Mouse (Mus musculus) T-helper 17 cell (primary cell): ENCODE data around the gene Brip1.

Experiments
- in situ Hi-C, 2 experiments: fragments of 300-600 bp; cut with MboI, MseI; formaldehyde crosslinking; loops; 1 replicate in 1 of 2; 2 replicates in 1 of 2; pipeline ENCODE4 v1.15.1; 2025; ENCODE audit warnings: high pct_unique_total_duplicates in 2 of 2

Brip1 gene

DNA sequence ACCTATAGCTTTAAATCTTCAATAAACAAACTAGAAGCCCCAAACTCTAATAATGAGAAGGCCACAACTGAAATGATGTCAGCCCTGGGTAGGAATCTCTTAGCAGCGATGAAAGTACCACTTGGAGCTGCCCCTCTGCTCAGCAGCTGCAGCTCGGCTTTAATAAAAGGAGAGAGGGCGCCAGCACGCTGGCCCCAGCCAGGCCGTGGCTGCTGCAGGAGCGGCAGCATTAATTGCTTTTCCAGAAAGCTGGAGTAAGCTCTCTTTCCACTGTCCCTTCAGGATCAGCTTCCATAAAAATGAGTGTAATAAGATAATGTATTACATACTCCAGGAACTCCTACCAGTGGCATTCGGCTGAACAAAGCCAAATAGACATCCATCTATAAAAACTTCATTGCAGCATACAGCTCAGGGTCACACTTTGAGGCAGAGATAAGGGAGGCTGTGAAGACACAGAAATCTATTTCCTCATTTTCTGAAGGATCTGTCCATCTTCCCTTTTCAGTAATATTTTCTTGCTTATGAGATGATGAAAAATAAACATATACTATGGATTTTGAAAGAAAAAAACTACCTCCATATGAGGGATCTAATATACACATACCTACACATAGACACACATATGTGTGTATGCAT lies 174.3 kb downstream of the Brip1 start:
- in situ Hi-C loops: no loop called here

DNA sequence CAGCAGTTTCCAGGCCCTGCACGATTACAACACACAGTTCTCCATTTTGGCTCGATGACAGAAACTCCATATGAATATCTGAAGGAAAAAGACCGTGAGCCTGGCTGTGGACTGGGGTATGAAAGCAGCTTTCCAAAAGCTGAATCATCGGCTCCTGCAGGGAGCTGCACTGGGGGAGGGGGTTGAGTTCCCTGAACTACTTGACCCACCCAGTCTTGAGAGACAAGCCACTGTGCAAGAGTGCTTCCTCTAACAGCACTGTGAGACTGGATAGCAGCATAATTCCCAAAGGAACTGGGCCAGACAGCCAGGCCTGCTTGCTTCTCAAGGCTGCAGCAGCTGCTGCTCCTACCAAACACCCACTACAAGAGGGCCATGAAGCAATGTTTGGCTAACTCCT lies 178.6 kb downstream of the Brip1 start:
- in situ Hi-C loops: loop anchor here in 1 of 2 experiments (5.0 kb wide), 1 partner anchor 70 kb away; no protein-coding TSS in a partner anchor

DNA sequence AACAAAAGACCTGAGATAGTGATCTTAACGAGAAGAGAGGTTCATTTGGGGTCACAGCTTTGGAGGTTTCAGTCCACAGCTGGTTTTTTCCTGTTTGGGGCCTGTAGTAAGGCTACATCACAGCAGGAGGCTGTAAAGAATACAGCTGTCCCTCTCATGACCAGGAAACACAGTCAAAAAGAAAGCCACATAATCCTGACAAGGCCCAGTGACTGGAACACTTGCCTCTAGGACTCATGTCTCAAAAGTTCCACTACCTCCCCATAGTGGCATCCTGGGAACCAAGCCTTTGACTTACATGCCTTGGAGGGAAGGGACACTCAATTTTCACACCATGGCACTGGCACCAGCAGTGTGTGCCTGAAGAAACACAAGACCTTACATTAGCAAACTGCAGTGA lies 181.0 kb downstream of the Brip1 start:
- in situ Hi-C loops: loop anchor here in 1 of 2 experiments (5.0 kb wide), 1 partner anchor 68 kb away; no protein-coding TSS in a partner anchor

DNA sequence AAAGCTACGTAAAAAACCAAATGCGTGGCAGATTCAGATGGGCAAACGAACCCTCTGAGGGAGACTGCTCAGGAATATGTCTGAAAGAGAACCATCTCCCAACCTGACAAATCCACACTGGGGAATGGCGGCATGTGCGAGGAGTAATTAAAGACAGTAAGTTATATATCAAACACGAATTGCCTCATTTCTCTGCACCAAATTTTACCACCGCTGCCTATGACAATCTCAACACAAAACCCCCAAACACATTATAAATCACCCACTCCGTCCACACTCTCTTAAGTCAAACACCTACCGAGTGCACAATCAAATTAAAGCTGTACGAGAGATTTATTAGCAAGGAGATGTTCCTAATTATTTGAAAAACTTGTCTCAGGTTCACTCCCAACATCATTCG lies 184.8 kb downstream of the Brip1 start:
- in situ Hi-C loops: no loop called here

DNA sequence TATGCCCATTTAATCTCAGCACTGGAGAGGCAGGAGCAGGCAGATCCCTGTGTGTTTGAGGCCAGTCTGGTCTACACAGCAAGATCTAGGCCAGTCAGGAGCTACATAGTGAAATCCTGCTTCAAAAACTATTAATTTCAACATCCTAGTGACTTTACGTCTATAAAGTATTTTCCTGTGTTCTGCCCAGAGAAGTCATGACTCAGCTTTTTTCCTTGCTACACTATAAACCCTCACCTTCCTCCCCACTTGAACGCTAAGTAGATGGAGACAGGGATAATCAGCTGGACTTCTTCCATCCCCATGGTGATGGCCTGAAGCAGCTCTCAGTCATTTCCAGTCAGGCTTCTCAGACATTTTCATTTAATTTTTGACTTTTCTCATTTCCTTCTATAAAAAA lies 187.9 kb downstream of the Brip1 start:
- in situ Hi-C loops: no loop called here

DNA sequence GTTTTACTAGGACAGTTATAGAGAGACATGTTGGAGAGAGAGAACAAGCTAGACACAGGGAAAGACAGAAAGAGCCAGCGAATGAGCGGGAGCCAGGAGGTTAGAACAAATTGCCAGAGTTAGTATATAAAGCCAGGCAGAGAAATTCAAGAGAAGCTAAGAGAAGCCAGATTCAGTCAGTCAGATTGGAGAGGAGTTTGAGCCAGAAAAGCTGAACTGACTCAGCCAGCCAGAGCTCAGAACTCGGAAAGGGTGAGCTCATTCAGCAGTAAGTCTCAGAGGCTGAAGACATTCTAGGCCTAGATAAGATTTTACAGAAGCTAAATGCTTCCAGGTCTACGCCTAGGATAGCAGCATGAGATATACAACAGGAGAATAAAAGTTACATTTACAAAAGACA lies 190.5 kb downstream of the Brip1 start:
- in situ Hi-C loops: no loop called here

DNA sequence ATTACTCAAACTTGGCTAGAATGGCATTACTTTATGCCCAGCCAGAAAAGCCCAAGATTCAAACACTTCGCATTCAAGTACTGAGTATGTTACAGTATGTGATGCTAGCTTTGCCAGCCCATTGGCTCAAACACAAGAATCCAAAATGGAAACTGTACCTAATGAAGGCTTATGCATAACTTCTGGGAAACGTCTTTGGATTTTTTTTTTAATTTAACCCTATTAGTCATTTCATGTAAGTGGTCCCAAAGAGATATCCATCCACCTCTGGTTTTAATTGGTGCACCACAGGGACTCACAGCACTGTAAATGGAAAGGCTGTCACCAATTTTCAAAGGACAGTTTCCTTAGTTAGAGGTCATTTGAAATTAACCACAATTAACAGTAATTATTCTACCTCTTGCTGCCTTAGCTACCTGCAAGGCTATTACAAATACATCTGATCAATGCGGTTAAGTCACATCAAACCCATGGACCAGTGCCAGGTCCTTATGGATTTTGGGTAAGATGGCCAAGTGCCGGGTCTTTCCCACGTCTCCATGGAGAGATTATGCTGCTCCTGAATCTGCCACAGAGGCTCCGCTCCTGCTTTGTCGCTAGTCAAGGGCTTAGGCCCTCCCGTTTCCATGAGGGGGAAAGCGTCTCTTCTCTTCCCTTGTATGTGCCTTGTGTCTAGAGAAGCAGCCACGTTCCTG lies 192.6 kb downstream of the Brip1 start:
- in situ Hi-C loops: no loop called here
